Mouse (Mus musculus) kidney, adult 2 months (tissue): ENCODE measurements around the gene Zfp526. TPM values are rescaled to one million over a fixed set of nuclear protein-coding genes. Genes with fewer than 3 reads are reported as not detected.
"Not testable (repeated sequence)": the region's sequence is repeated elsewhere in the genome, so short reads cannot be mapped to it uniquely, and the experiment has no call there.

ENCODE experiments used
- DNase-seq: peaks from one replicate; pipeline ENCODE4 v3.0.0; 2021
- H3K27ac ChIP-seq: fragments of 200-500 bp; 2 replicates; pipeline ENCODE4 v1.5.1; 2012; ENCODE audit warnings: low read depth, low read length, control low read depth, inconsistent platforms; ENCODE audit not compliant: insufficient read depth
- H3K27me3 ChIP-seq: fragments of 200-500 bp; replicated peaks from 2 replicates; pipeline ENCODE4 v1.6.1; 2012; ENCODE audit warnings: mild to moderate bottlenecking, moderate library complexity, low read length, inconsistent platforms; ENCODE audit not compliant: control insufficient read depth, insufficient read depth
- H3K36me3 ChIP-seq: fragments of 200-500 bp; 2 replicates; pipeline ENCODE4 v1.6.1; 2012; ENCODE audit warnings: mild to moderate bottlenecking, moderate library complexity, low read length, inconsistent platforms; ENCODE audit not compliant: control insufficient read depth, insufficient read depth
- H3K4me1 ChIP-seq: fragments of 200-500 bp; 2 replicates; pipeline ENCODE4 v1.6.1; 2011; ENCODE audit warnings: low read length; ENCODE audit not compliant: control insufficient read depth, insufficient read depth
- H3K4me3 ChIP-seq: fragments of 200-500 bp; 2 replicates; pipeline ENCODE4 v1.5.1; 2011; ENCODE audit warnings: mild to moderate bottlenecking, low read depth, low read length, control low read depth; ENCODE audit not compliant: insufficient read depth
- CTCF ChIP-seq: fragments of 200-500 bp; conservative IDR thresholded peaks from 2 replicates; pipeline ENCODE4 v1.5.1; 2011; ENCODE audit warnings: low read depth, mild to moderate bottlenecking, control low read depth, low read length, moderate library complexity, mixed read lengths; ENCODE audit not compliant: insufficient read depth, insufficient read length
- POLR2A ChIP-seq: fragments of 200-500 bp; IDR thresholded peaks from one replicate; pipeline ENCODE4 v1.6.1; 2011; ENCODE audit warnings: low read depth, low read length, control low read depth
- WGBS: fragments of 180-500 bp; shearing (Covaris S2); methylation state at CpG from one replicate; pipeline ENCODE4 v1.1.7; 2018; 5-methylcytosine and 5-hydroxymethylcytosine counted together
- polyA plus RNA-seq: library from polyadenylated mRNA; depleted of rRNA; stranded (reverse); fragments of >200 nt; gene quantifications from 2 replicates; pipeline ENCODE4 v1.2.3, GENCODE M21; 2012

The Zfp526 gene
- polyA plus RNA-seq, 1 experiment: 8.9 TPM

DNA sequence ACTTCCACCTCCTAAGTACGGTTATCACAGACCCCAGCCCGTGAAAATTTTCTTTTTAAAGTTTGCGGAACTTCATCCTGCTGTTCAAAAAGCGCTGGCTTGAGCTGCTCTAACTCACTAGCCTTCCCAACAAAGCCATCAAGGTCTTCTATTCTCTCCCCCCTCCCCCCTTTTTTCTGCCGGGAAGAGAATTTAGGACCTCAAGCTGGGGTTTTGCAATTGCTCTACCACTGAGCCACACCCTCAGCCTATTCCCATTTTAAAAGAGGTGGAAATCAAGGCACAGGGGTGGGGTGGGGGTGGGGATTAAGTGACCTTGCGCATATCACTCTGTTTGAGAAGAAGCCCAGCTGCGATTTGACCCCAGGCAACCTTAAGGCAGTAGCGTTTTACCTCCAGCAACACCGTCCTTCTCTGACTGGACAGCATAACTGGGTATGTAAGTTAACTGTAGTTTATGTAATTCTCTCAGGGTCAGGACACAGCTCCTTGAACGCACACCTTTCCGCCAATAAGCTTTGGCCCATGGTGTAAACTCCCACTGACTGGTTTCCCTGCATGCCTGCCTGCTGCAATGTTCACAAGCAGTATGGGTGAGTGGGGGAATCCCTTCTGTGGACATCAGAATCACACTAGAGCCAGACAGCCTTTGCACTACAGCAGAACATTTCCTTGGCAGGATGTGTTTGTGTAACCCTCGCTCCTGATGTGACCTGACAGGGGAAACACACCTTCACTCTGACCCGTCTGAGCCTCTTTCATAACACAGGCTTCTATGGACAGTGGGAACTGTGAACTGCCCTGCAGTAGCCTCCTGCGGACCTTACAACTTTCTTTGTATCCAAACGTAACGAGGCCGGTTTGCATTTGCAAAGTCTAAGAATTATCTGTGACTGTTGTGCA, 43.0 kb downstream of the Zfp526 start:
- TF ChIP-seq POLR2A: no peak
- TF ChIP-seq CTCF: no peak
- no peaks in the 10 kb centered on the region for H3K36me3 ChIP-seq
- H3K27me3 ChIP-seq: no peaks in the 10 kb centered on the region
- WGBS: 59% methylated on average over 17 of the region's 17 CpGs
- H3K27ac ChIP-seq: no peak overlapping the region
- no peak for DNase-seq
- no peaks in the 10 kb centered on the region for H3K4me1 ChIP-seq
- H3K4me3 ChIP-seq: no peak overlapping the region

DNA sequence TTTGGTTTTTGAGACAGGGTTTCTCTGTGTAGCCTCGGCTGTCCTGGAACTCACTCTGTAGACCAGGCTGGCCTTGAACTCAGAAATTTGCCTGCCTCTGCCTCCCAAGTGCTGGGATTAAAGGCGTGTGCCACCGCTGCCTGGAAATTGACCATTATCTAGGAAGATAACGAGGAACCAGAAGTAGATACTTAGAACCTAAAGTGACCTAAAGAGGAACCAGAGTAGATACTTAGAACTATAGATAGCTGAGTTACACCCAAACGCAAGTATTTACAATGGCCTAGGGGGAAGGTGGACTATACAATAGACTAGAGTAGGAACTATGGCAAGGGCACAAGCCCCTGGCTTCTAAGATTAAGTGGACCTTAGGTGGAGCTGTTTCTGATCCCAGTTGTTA, 44.5 kb downstream of the Zfp526 start:
- H3K27me3 ChIP-seq, H3K27ac ChIP-seq, DNase-seq, H3K4me1 ChIP-seq, H3K36me3 ChIP-seq, H3K4me3 ChIP-seq: not testable (repeated sequence)
- 91% methylated on average over 5 of the region's 5 CpGs for WGBS

DNA sequence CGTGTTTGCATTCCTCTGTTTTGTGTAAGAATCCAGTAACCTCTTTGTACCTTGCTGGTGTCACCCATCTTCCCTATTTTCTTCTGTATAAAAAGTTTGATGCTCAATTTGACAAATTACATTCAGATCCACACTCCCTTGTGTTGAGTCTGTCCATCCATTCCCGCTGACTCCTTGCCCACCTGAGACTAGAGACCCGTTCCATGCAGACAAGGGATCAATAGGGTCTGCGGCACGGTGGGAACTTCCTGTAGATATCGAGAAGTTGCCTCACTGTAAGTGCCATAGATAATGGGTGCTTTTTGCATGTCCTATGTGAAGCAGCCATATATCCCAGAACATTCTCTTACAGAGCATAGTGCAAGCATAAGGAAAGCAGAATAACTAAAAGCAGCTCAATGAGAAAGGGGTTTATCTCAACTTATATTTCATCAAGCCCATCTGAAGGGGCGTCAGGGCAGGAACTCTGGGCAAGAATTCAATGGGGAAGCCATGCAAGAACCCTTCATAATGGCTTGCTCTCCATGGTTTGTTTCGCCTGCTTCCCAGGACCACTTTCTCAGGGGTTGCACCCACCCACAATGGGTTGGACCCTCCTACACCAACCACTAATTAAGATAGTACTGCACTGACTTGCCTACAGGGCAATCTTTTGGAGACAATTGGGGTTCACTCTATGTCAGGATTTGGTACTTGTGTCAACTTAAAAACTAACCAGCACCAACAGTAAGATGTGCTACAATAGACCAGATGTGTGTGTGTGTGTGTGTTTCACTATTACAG, 45.1 kb downstream of the Zfp526 start:
- 89% methylated on average over 8 of the region's 8 CpGs for WGBS
- Histone ChIP-seq H3K4me1 (peaks cover 9% of the 10 kb centered on the region), H3K27ac (no peak overlapping the region), H3K36me3 (no peaks in the 10 kb centered on the region), H3K4me3 (no peak overlapping the region), H3K27me3 (no peaks in the 10 kb centered on the region)
- DNase-seq: no peak
- TF ChIP-seq CTCF (no peak), POLR2A (no peak)

DNA sequence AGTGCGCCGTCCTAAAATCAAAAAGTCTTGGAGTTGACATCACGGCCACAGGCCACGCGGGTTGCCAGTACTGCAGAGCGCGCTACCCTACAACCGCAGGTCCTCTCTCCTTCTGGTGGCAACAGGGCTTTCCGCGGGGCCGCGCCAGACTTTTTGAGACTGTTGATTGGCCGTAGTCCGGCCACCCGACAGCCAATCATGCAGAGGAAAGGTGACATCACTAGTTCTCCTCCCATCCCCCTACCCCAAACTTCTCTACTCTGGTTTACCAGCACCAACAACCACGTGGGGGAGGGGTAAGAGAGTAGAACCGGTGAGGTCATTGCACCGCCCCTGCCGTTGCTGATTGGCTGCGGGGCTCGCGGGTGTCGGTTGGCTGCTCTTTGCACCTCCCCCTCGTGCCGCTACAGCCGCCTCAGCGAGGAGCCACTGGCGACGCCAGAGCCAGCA, 46.1 kb downstream of the Zfp526 start, which contains the start of gene Cic:
Gene Cic (plus strand): TSS at position 404 of the 450 bp plus-strand sequence.
- TF ChIP-seq CTCF: no peak
- TF ChIP-seq POLR2A: no peak
- Histone ChIP-seq H3K27ac (peak within 1 kb of the TSS; percentile 98), H3K27me3 (no peaks in the 10 kb centered on the region), H3K36me3 (no peaks in the 10 kb centered on the region), H3K4me3 (peak within 1 kb of the TSS; percentile 77), H3K4me1 (peaks cover 9% of the 10 kb centered on the region)
- DNase-seq: peak; percentile 100
- 0% methylated on average over 29 of the region's 29 CpGs for WGBS

DNA sequence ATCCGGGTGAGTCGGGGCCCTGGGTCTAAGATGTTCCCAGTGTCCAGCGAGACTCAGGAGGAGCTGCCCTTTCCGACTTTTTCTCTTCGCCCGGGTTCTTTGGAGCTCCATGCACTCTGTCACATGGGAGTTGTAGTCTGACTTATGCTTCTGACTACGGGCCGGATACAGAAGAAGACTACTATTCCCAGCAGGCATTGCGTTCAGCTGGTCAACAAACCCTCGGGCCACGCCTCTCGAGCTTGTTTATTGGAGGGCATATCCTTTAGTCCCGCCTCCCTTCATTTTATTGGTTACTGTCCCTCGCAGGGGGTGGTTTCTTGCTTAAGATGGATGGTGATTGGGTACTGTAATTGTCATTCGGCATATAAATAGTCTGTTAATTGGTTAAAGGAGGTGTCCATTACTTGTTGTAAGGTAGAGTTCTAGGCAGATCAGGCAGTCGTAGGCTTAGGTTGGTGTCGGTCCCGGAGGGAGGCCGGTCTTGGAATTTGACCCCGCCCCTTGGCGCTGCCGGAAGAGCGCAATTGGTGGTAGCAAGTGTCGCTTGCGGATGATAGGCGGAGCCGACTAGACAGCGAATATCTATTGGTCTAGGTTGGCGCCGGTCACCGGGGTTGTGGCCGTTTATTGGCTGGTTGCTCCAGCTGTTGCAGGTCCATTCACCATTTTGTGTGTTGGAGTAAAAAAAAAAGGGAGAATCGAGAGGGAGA, 46.7 kb downstream of the Zfp526 start:
- H3K27me3 ChIP-seq: no peaks in the 10 kb centered on the region
- no peak for TF ChIP-seq POLR2A
- no peak for TF ChIP-seq CTCF
- peak; percentile 100 for DNase-seq
- no peaks in the 10 kb centered on the region for H3K36me3 ChIP-seq
- peak overlapping the region; percentile 98 for H3K27ac ChIP-seq
- peak overlapping the region; percentile 77 for H3K4me3 ChIP-seq
- WGBS: under 1% methylated on average over 33 of the region's 33 CpGs
- peaks cover 9% of the 10 kb centered on the region for H3K4me1 ChIP-seq

DNA sequence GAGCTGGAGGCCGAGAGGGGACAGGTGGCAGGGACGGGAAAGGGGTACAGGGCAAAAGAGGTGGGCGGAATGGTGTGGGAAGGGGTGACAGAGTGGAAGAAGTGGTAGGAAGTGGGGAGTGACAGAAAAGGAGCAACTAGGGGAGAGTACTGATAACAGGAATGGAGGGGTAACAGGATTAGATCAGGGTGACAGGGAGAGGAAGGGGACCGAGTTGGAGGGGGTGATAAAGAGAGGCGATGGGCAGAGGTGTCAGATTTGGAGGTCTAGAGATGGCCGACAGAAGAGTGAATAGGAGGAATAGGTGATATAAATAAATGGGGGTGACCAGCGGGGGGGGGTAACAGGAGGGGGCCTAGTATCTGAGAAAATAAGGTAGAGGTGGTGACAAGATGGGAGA, 47.4 kb downstream of the Zfp526 start:
- no peak for TF ChIP-seq CTCF
- Histone ChIP-seq H3K4me1 (peaks cover 9% of the 10 kb centered on the region), H3K27me3 (no peaks in the 10 kb centered on the region), H3K27ac (peak overlapping the region; percentile 63), H3K4me3 (peak overlapping the region; percentile 77), H3K36me3 (no peaks in the 10 kb centered on the region)
- DNase-seq: no peak
- WGBS: 2% methylated on average over 7 of the region's 7 CpGs
